Mouse (Mus musculus) heart, postnatal 36 days (tissue): ENCODE results near the gene Lime1. TPM values are rescaled to one million over a fixed set of nuclear protein-coding genes. Genes with fewer than 3 reads are reported as not detected.

ENCODE experiments used
- DNase-seq, 2 experiments: peaks; one replicate each; pipeline ENCODE4 v3.0.0; 2021 to 2022
- intact Hi-C: fragments of 180-260 bp; cut with DNase I; formaldehyde crosslinking; loops from one replicate; pipeline ENCODE4 v1.15.1; 2025
- total RNA-seq, 2 experiments: library from RNA; stranded (reverse); gene quantifications; 2 replicates each; pipeline ENCODE4 v1.2.3; 2021

Gene Lime1
- total RNA-seq, 2 experiments from 2014 or later, result 5.1 to 6.7 TPM

- intact Hi-C loops, result loop anchor here (2.0 to 5.0 kb wide), 2 partner anchors 178 to 192 kb away; partner anchors contain the start of gene Uckl1
- DNase-seq, result no peak
Observed at GRCm38 (mm10) chr2:181390136-181390870, 10.4 kb downstream of the Lime1 start.

- DNase-seq, result no peak
- intact Hi-C loops, result loop anchor here (2.0 to 5.0 kb wide), 2 partner anchors 178 to 191 kb away; partner anchors contain the start of gene Uckl1
Observed at GRCm38 (mm10) chr2:181391022-181391421, 11.1 kb downstream of the Lime1 start.

- no peak for DNase-seq
Observed at GRCm38 (mm10) chr2:181391541-181391940, 11.7 kb downstream of the Lime1 start.

GRCm38 (mm10) chr2:181392600-181393213 lies 12.8 kb downstream of the Lime1 start:
- intact Hi-C loops, result loop anchor here (1.0 to 5.0 kb wide), 4 partner anchors 18 to 190 kb away; partner anchors contain the start of gene Uckl1
- DNase-seq, result peak; percentile 83 to 90

More at GRCm38 (mm10) chr2:181391541-181391940, 11.7 kb downstream of the Lime1 start:
- intact Hi-C loops, result loop anchor here (2.0 to 5.0 kb wide), 2 partner anchors 177 to 191 kb away; partner anchors contain the start of gene Uckl1

- no peak for DNase-seq
- intact Hi-C loops, result loop anchor here (5.0 kb wide), 1 partner anchor 188 kb away; the partner anchor contains the start of gene Uckl1
Observed at GRCm38 (mm10) chr2:181394086-181394485, 14.2 kb downstream of the Lime1 start.

- no peak for DNase-seq
Observed at GRCm38 (mm10) chr2:181397207-181397761, 17.4 kb downstream of the Lime1 start.

GRCm38 (mm10) chr2:181401497-181401896 lies 21.6 kb downstream of the Lime1 start:
- intact Hi-C loops, result no loop called here
- DNase-seq, result no peak

More at GRCm38 (mm10) chr2:181397207-181397761, 17.4 kb downstream of the Lime1 start:
- intact Hi-C loops, result no loop called here

- DNase-seq, result no peak
- intact Hi-C loops, result no loop called here
Observed at GRCm38 (mm10) chr2:181403722-181404121, 23.8 kb downstream of the Lime1 start.

GRCm38 (mm10) chr2:181409643-181410042 lies 29.8 kb downstream of the Lime1 start:
- no peak for DNase-seq
- intact Hi-C loops, result loop anchor here (2.0 kb wide), 2 partner anchors 17 to 159 kb away; no protein-coding TSS in a partner anchor

GRCm38 (mm10) chr2:181410760-181411473 lies 31.0 kb downstream of the Lime1 start:
- intact Hi-C loops, result loop anchor here (1.0 to 2.0 kb wide), 3 partner anchors 18 to 158 kb away; no protein-coding TSS in a partner anchor
- DNase-seq, result peak; percentile 72 to 75

- no peak for DNase-seq
- intact Hi-C loops, result no loop called here
Observed at GRCm38 (mm10) chr2:181413141-181413540, 33.3 kb downstream of the Lime1 start.

- DNase-seq, result peak; percentile 55 to 61
- intact Hi-C loops, result loop anchor here (5.0 kb wide), 1 partner anchor 41 kb away; the partner anchor contains the start of gene Zbtb46
Observed at GRCm38 (mm10) chr2:181415945-181416344, 36.1 kb downstream of the Lime1 start.

- DNase-seq, result no peak
Observed at GRCm38 (mm10) chr2:181419359-181419758, 39.5 kb downstream of the Lime1 start.

GRCm38 (mm10) chr2:181420426-181420825 lies 40.5 kb downstream of the Lime1 start:
- intact Hi-C loops, result no loop called here
- no peak for DNase-seq

More at GRCm38 (mm10) chr2:181419359-181419758, 39.5 kb downstream of the Lime1 start:
- intact Hi-C loops, result loop anchor here (5.0 kb wide), 1 partner anchor 38 kb away; the partner anchor contains the start of gene Zbtb46

GRCm38 (mm10) chr2:181420903-181421638 lies 41.2 kb downstream of the Lime1 start:
- DNase-seq, result no peak
- intact Hi-C loops, result no loop called here

- no peak for DNase-seq
- intact Hi-C loops, result no loop called here
Observed at GRCm38 (mm10) chr2:181423834-181424233, 44.0 kb downstream of the Lime1 start.
